Mouse (Mus musculus) hindbrain, embryonic 16.5 days (tissue): ENCODE results near the gene Cyp2c37. TPM values are rescaled to one million over a fixed set of nuclear protein-coding genes. Genes with fewer than 3 reads are reported as not detected.
"Not testable (repeated sequence)": the region's sequence is repeated elsewhere in the genome, so short reads cannot be mapped to it uniquely, and the experiment has no call there.

ENCODE experiments used
- ATAC-seq: fragments of 200-750 bp; cut with Nextera tagmentation; 2 replicates; pipeline ENCODE4 v1.8.0; 2017; ENCODE audit warnings: moderate TSS enrichment, moderate library complexity
- H3K27ac ChIP-seq: fragments of 300-500 bp; sonication (generic); 2 replicates; pipeline ENCODE4 v1.5.1; 2014; ENCODE audit warnings: low read depth, mild to moderate bottlenecking, control low read depth, low read length, moderate library complexity
- H3K27me3 ChIP-seq: fragments of 300-500 bp; sonication (generic); replicated peaks from 2 replicates; pipeline ENCODE4 v1.6.1; 2014; ENCODE audit warnings: low read length; ENCODE audit not compliant: control insufficient read depth, insufficient read depth
- H3K36me3 ChIP-seq: fragments of 300-500 bp; sonication (generic); 2 replicates; pipeline ENCODE4 v1.6.1; 2014; ENCODE audit warnings: mild to moderate bottlenecking, low read length, moderate library complexity, mixed read lengths; ENCODE audit not compliant: control insufficient read depth, insufficient read depth
- H3K4me1 ChIP-seq: fragments of 300-500 bp; sonication (generic); 2 replicates; pipeline ENCODE4 v1.6.1; 2014; ENCODE audit warnings: low read depth, low read length; ENCODE audit not compliant: control insufficient read depth, insufficient read depth
- H3K4me2 ChIP-seq: fragments of 300-500 bp; sonication (generic); 2 replicates; pipeline ENCODE4 v1.6.1; 2014; ENCODE audit warnings: mild to moderate bottlenecking, low read length, control low read depth, moderate library complexity
- H3K4me3 ChIP-seq: fragments of 300-500 bp; sonication (generic); 2 replicates; pipeline ENCODE4 v1.5.1; 2014; ENCODE audit warnings: mild to moderate bottlenecking, low read length, control low read depth, moderate library complexity
- H3K9ac ChIP-seq: fragments of 300-500 bp; sonication (generic); 2 replicates; pipeline ENCODE4 v1.6.1; 2014; ENCODE audit warnings: low read depth, mild to moderate bottlenecking, control low read depth, low read length, moderate library complexity
- H3K9me3 ChIP-seq: fragments of 300-500 bp; sonication (generic); 2 replicates; pipeline ENCODE4 v1.6.1; 2014; ENCODE audit warnings: mild to moderate bottlenecking, low read length, moderate library complexity; ENCODE audit not compliant: control insufficient read depth
- WGBS: fragments of 180-500 bp; shearing (Covaris S2); extraction: QIAGEN DNeasy Blood & Tissue Kit; methylation state at CpG from one replicate; pipeline ENCODE4 v1.1.7; 2014; 5-methylcytosine and 5-hydroxymethylcytosine counted together
- polyA plus RNA-seq: library from polyadenylated mRNA; unstranded; fragments of >200 nt; fragmentation: Nextera tagmentation; extraction: Ambion mirVana; gene quantifications from 2 replicates; pipeline ENCODE4 v1.2.1, GENCODE M21; 2015

The Cyp2c37 gene
- polyA plus RNA-seq, result not detected in 2 replicates

GRCm38 (mm10) chr19:39992140-39992539 is at the start of gene Cyp2c37:
Gene Cyp2c37, plus strand, starts transcription at chr19:39992424.
- H3K4me3 ChIP-seq, ATAC-seq, H3K9me3 ChIP-seq, H3K27me3 ChIP-seq, H3K36me3 ChIP-seq, H3K4me2 ChIP-seq, H3K27ac ChIP-seq, H3K9ac ChIP-seq, H3K4me1 ChIP-seq: not testable (repeated sequence)
- WGBS, result 96% methylated on average over 1 of the region's 1 CpGs

- not testable (repeated sequence) for H3K4me2 ChIP-seq, H3K27me3 ChIP-seq, H3K9me3 ChIP-seq, H3K4me3 ChIP-seq, H3K9ac ChIP-seq, H3K36me3 ChIP-seq, H3K4me1 ChIP-seq, H3K27ac ChIP-seq, ATAC-seq
Measured at GRCm38 (mm10) chr19:39960861-39961260, 31.4 kb upstream of the Cyp2c37 start.

- not testable (repeated sequence) for H3K27ac ChIP-seq, ATAC-seq, H3K9ac ChIP-seq, H3K9me3 ChIP-seq, H3K4me3 ChIP-seq, H3K4me2 ChIP-seq, H3K36me3 ChIP-seq, H3K27me3 ChIP-seq, H3K4me1 ChIP-seq
- WGBS, result 91% methylated on average over 3 of the region's 3 CpGs
Measured at GRCm38 (mm10) chr19:39971096-39971495, 21.1 kb upstream of the Cyp2c37 start.

- no peaks in the 10 kb centered on the region for H3K4me1 ChIP-seq
- H3K9ac ChIP-seq, result no peak overlapping the region
- no peak for ATAC-seq
- 79% methylated on average over 2 of the region's 2 CpGs for WGBS
- no peaks in the 10 kb centered on the region for H3K9me3 ChIP-seq
- no peak overlapping the region for H3K27ac ChIP-seq
- no peak overlapping the region for H3K4me3 ChIP-seq
- H3K4me2 ChIP-seq, result no peak overlapping the region
- H3K36me3 ChIP-seq, result no peaks in the 10 kb centered on the region
- no peaks in the 10 kb centered on the region for H3K27me3 ChIP-seq
Measured at GRCm38 (mm10) chr19:39989471-39989870, 2.8 kb upstream of the Cyp2c37 start.

Other genes starting within 250 kb of the Cyp2c37 start
- gene Cyp2c40, start 179.6 kb upstream of the Cyp2c37 start, polyA plus RNA-seq, result not detected in 2 replicates
- not detected in 2 replicates for gene Cyp2c69, start 105.6 kb upstream of the Cyp2c37 start, polyA plus RNA-seq
- not detected in 2 replicates for gene Cyp2c54, start 81.4 kb downstream of the Cyp2c37 start, polyA plus RNA-seq
- gene Cyp2c50, start 97.3 kb downstream of the Cyp2c37 start, polyA plus RNA-seq, result not detected in 2 replicates
- gene Cyp2c70, start 194.9 kb downstream of the Cyp2c37 start, polyA plus RNA-seq, result not detected in 2 replicates